Mouse (Mus musculus) intestine, postnatal 0 days (tissue): ENCODE measurements around the gene Psg21. TPM values are rescaled to one million over a fixed set of nuclear protein-coding genes. Genes with fewer than 3 reads are reported as not detected.
"Not testable (repeated sequence)": the region's sequence is repeated elsewhere in the genome, so short reads cannot be mapped to it uniquely, and the experiment has no call there.

Source experiments
- ATAC-seq: fragments of 200-750 bp; cut with Nextera tagmentation; 2 replicates; pipeline ENCODE4 v1.8.0; 2017; ENCODE audit warnings: mild to moderate bottlenecking, moderate TSS enrichment, moderate library complexity
- H3K27ac ChIP-seq: fragments of 300-500 bp; sonication (generic); 2 replicates; pipeline ENCODE4 v1.5.1; 2014; ENCODE audit warnings: mild to moderate bottlenecking, low read depth, low read length, moderate library complexity
- H3K27me3 ChIP-seq: fragments of 300-500 bp; sonication (generic); replicated peaks from 2 replicates; pipeline ENCODE4 v1.6.1; 2014; ENCODE audit warnings: low read length, mixed read lengths; ENCODE audit not compliant: control insufficient read depth, insufficient read depth
- H3K36me3 ChIP-seq: fragments of 300-500 bp; sonication (generic); 2 replicates; pipeline ENCODE4 v1.6.1; 2014; ENCODE audit warnings: mild to moderate bottlenecking, moderate library complexity; ENCODE audit not compliant: control insufficient read depth, insufficient read depth
- H3K4me1 ChIP-seq: fragments of 300-500 bp; sonication (generic); replicated peaks from 2 replicates; pipeline ENCODE4 v1.6.1; 2014; ENCODE audit warnings: antibody characterized with exemption, low read length, mixed read lengths; ENCODE audit not compliant: control insufficient read depth, insufficient read depth
- H3K4me2 ChIP-seq: fragments of 300-500 bp; sonication (generic); replicated peaks from 2 replicates; pipeline ENCODE4 v1.6.1; 2014; ENCODE audit warnings: low read depth, mild to moderate bottlenecking, moderate library complexity
- H3K4me3 ChIP-seq: fragments of 300-500 bp; sonication (generic); 2 replicates; pipeline ENCODE4 v1.5.1; 2014; ENCODE audit warnings: low read depth, low read length
- H3K9ac ChIP-seq: fragments of 300-500 bp; sonication (generic); 2 replicates; pipeline ENCODE4 v1.6.1; 2014; ENCODE audit warnings: mild to moderate bottlenecking, low read depth, low read length
- H3K9me3 ChIP-seq: fragments of 300-500 bp; sonication (generic); 2 replicates; pipeline ENCODE4 v1.6.1; 2016; ENCODE audit warnings: mixed run types; ENCODE audit not compliant: control insufficient read depth
- CTCF ChIP-seq: sonication (generic); IDR thresholded peaks from 2 replicates; pipeline ENCODE4 v1.5.1; 2016; ENCODE audit warnings: low read depth, mild to moderate bottlenecking, control low read depth, antibody characterized with exemption, moderate library complexity
- WGBS: fragments of 180-500 bp; shearing (Covaris S2); extraction: QIAGEN DNeasy Blood & Tissue Kit; methylation state at CpG from one replicate; pipeline ENCODE4 v1.1.7; 2014; 5-methylcytosine and 5-hydroxymethylcytosine counted together
- polyA plus RNA-seq: library from polyadenylated mRNA; unstranded; fragments of >200 nt; fragmentation: Nextera tagmentation; extraction: Ambion mirVana; gene quantifications from 2 replicates; pipeline ENCODE4 v1.2.1, GENCODE M21; 2015

Psg21 gene
- polyA plus RNA-seq: not detected in 2 replicates

GRCm38 (mm10) chr7:18656625-18657024, at the start of gene Psg21:
Gene Psg21, minus strand, starts transcription at chr7:18656725.
- H3K27ac ChIP-seq, ATAC-seq, H3K9me3 ChIP-seq, H3K36me3 ChIP-seq, H3K4me1 ChIP-seq, H3K27me3 ChIP-seq, H3K4me2 ChIP-seq, H3K9ac ChIP-seq, H3K4me3 ChIP-seq: not testable (repeated sequence)
- 50% methylated on average over 1 of the region's 2 CpGs for WGBS

DNA sequence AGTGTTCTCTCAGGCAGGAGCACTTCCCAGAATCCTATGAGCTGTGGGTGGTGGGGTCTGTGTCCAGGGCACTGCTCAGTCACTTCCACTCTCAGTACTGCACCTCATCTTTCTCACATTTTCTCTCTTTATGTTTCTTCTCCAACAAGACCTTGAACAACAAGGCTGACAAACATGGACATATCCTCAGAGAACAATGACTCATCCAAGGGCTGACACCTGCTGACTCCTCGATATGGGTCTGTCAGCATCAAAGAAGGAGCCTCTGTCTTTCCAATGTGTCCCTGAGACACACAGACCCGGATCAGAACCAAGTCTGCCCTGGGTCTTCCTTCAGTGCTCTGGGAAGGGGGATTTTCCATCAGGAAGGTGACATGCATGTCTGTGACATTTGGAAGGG, 29.6 kb upstream of the Psg21 start, which contains the start of gene Psg20:
TSS of gene Psg20 (minus strand) at position 101 of the 400 bp plus-strand sequence.
- no peaks in the 10 kb centered on the region for H3K9me3 ChIP-seq
- H3K9ac ChIP-seq: no peak within 1 kb of the TSS
- no peak for TF ChIP-seq CTCF
- H3K27me3 ChIP-seq: no peaks in the 10 kb centered on the region
- H3K36me3 ChIP-seq: no peaks in the 10 kb centered on the region
- 61% methylated on average over 2 of the region's 2 CpGs for WGBS
- H3K4me1 ChIP-seq: no peaks in the 10 kb centered on the region
- no peak within 1 kb of the TSS for H3K27ac ChIP-seq
- no peak for ATAC-seq
- no peak within 1 kb of the TSS for H3K4me3 ChIP-seq
- no peak within 1 kb of the TSS for H3K4me2 ChIP-seq

DNA sequence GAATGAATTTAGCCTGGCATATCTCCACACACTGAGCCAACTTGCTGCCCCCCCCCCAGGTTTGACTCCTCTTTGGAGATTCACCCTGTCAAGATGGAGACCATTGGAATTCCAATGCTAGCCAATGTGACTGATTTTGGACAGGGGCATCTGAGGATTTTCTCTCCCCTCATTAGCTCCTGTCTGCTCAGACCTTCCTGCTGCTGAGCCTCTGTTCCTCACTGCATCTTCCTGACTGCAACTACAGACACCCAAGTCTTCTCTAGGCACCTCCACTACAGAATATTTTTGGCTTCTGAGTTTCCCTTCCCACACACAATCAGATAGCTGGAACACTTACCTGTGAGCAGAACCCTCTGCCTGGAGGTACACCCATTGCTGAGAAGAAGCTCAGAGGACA, 29.1 kb upstream of the Psg21 start:
- no peak overlapping the region for H3K4me2 ChIP-seq
- no peaks in the 10 kb centered on the region for H3K27me3 ChIP-seq
- no peak overlapping the region for H3K9ac ChIP-seq
- H3K4me1 ChIP-seq: no peaks in the 10 kb centered on the region
- no peak overlapping the region for H3K27ac ChIP-seq
- TF ChIP-seq CTCF: no peak
- no peaks in the 10 kb centered on the region for H3K9me3 ChIP-seq
- H3K36me3 ChIP-seq: no peaks in the 10 kb centered on the region
- no peak for ATAC-seq
- no peak overlapping the region for H3K4me3 ChIP-seq

- H3K9ac ChIP-seq: no peak overlapping the region
- H3K4me3 ChIP-seq: no peak overlapping the region
- H3K27me3 ChIP-seq: no peaks in the 10 kb centered on the region
- no peaks in the 10 kb centered on the region for H3K9me3 ChIP-seq
- no peak for ATAC-seq
- H3K27ac ChIP-seq: no peak overlapping the region
- TF ChIP-seq CTCF: peak; percentile 79
- 44% methylated on average over 2 of the region's 2 CpGs for WGBS
- H3K4me2 ChIP-seq: no peak overlapping the region
- H3K4me1 ChIP-seq: no peaks in the 10 kb centered on the region
- H3K36me3 ChIP-seq: no peaks in the 10 kb centered on the region
These were observed 23.2 kb upstream of the Psg21 start for GRCm38 (mm10) chr7:18679772-18680171.

DNA sequence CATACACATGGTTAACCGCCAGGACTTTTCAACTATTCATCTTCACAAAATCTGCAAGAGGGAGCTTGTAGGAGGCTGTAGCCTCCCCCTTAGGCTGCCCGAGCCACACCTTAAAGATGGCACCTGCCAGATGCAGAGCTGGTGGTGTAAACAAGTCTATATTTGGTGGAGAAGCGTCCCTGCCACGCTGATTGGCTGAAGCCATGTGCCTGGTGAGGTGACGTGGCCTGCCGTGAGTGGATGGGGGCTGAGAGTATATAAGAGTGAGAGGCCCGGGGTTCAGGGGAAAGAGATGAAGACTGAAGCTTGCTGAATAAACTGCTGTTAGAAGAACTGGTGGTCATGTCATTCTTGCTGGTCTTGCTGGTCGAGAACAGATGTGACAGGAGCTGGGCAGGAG, 29.6 kb downstream of the Psg21 start:
- 80% methylated on average over 8 of the region's 8 CpGs for WGBS

DNA sequence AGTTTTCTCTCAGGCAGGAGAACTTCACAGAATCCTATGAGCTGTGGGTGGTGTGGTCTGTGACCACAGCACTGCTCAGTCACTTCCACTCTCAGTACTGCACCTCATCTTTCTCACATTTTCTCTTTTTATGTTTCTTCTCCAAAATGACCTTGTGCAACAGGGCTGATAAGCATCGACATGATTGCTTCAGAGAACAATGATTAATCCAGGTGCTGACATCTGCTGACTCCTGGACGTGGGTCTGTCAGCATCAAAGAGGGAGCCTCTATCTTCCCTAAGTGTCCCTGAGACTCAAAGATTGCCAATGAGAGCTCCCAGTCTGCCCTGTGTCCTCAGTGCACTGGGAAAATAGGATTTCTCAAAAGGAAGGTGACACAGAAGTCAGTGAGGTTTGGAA, 40.1 kb downstream of the Psg21 start, which contains the start of gene Psg23:
TSS of gene Psg23 (minus strand) at position 101 of the 400 bp plus-strand sequence.
- not testable (repeated sequence) for H3K36me3 ChIP-seq, H3K4me1 ChIP-seq, ATAC-seq, H3K9me3 ChIP-seq, H3K4me3 ChIP-seq, H3K27me3 ChIP-seq, H3K27ac ChIP-seq, H3K4me2 ChIP-seq, H3K9ac ChIP-seq
- WGBS: 0% methylated on average over 1 of the region's 2 CpGs

More for the DNA sequence above, 29.6 kb downstream of the Psg21 start:
- not testable (repeated sequence) for ATAC-seq, H3K4me1 ChIP-seq, H3K36me3 ChIP-seq, H3K9ac ChIP-seq, H3K4me2 ChIP-seq, H3K9me3 ChIP-seq, H3K4me3 ChIP-seq, H3K27ac ChIP-seq, H3K27me3 ChIP-seq

Other genes with a start within 250 kb of the Psg21 start
- gene Psg28, start 224.7 kb downstream of the Psg21 start, polyA plus RNA-seq: not detected in 2 replicates
- gene Psg26, start 172.5 kb downstream of the Psg21 start, polyA plus RNA-seq: not detected in 2 replicates
- 0.04 TPM in 1 of 2 replicates, not detected in the other for gene Psg25, start 124.5 kb downstream of the Psg21 start, polyA plus RNA-seq
- gene Psg27, start 89.4 kb downstream of the Psg21 start, polyA plus RNA-seq: not detected in 2 replicates
- not detected in 2 replicates for gene Psg23, start 40.2 kb downstream of the Psg21 start, polyA plus RNA-seq
- gene Psg20, start 29.5 kb upstream of the Psg21 start, polyA plus RNA-seq: not detected in 2 replicates
- gene Psg22, start 61.4 kb upstream of the Psg21 start, polyA plus RNA-seq: not detected in 2 replicates
- not detected in 2 replicates for gene Psg19, start 141.8 kb upstream of the Psg21 start, polyA plus RNA-seq
- gene Psg17, start 164.9 kb upstream of the Psg21 start, polyA plus RNA-seq: not detected in 2 replicates
- gene Mill2, start 183.2 kb upstream of the Psg21 start, polyA plus RNA-seq: 0.72 and 1.4 TPM in 2 replicates
- gene Pglyrp1, start 214.6 kb upstream of the Psg21 start, polyA plus RNA-seq: 141 and 155 TPM in 2 replicates